Mouse (Mus musculus) forebrain, embryonic 16.5 days (tissue): ENCODE data around the gene Atp11b. TPM values are rescaled to one million over a fixed set of nuclear protein-coding genes. Genes with fewer than 3 reads are reported as not detected.

Experiments used
- ATAC-seq: fragments of 200-750 bp; cut with Nextera tagmentation; 2 replicates; pipeline ENCODE4 v1.8.0; 2017; ENCODE audit warnings: mild to moderate bottlenecking, moderate library complexity
- H3K27ac ChIP-seq: fragments of 300-500 bp; sonication (generic); 2 replicates; pipeline ENCODE4 v1.5.1; 2014; ENCODE audit warnings: low read length, control low read depth
- H3K27me3 ChIP-seq: fragments of 300-500 bp; sonication (generic); replicated peaks from 2 replicates; pipeline ENCODE4 v1.6.1; 2014; ENCODE audit warnings: low read length; ENCODE audit not compliant: control insufficient read depth, insufficient read depth
- H3K36me3 ChIP-seq: fragments of 300-500 bp; sonication (generic); 2 replicates; pipeline ENCODE4 v1.6.1; 2014; ENCODE audit not compliant: control insufficient read depth, insufficient read depth
- H3K4me1 ChIP-seq: fragments of 300-500 bp; sonication (generic); replicated peaks from 2 replicates; pipeline ENCODE4 v1.6.1; 2014; ENCODE audit warnings: low read length; ENCODE audit not compliant: control insufficient read depth, insufficient read depth
- H3K4me2 ChIP-seq: fragments of 300-500 bp; sonication (generic); 2 replicates; pipeline ENCODE4 v1.6.1; 2014; ENCODE audit warnings: mild to moderate bottlenecking, low read length, control low read depth
- H3K4me3 ChIP-seq: fragments of 300-500 bp; sonication (generic); replicated peaks from 2 replicates; pipeline ENCODE4 v1.5.1; 2014; ENCODE audit warnings: mild to moderate bottlenecking, low read length, control low read depth
- H3K9ac ChIP-seq: fragments of 300-500 bp; sonication (generic); replicated peaks from 2 replicates; pipeline ENCODE4 v1.6.1; 2014; ENCODE audit warnings: low read depth, low read length, control low read depth
- H3K9me3 ChIP-seq: fragments of 300-500 bp; sonication (generic); 2 replicates; pipeline ENCODE4 v1.6.1; 2016; ENCODE audit warnings: low read length; ENCODE audit not compliant: control insufficient read depth
- WGBS: fragments of 180-500 bp; shearing (Covaris S2); extraction: QIAGEN DNeasy Blood & Tissue Kit; methylation state at CpG from one replicate; pipeline ENCODE4 v1.1.7; 2014; 5-methylcytosine and 5-hydroxymethylcytosine counted together
- polyA plus RNA-seq: library from polyadenylated mRNA; unstranded; fragments of >200 nt; fragmentation: Nextera tagmentation; extraction: Ambion mirVana; gene quantifications from 2 replicates; pipeline ENCODE4 v1.2.1, GENCODE M21; 2015

The Atp11b gene
- polyA plus RNA-seq, 1 experiment from 2014 or later: 36.9 TPM

DNA sequence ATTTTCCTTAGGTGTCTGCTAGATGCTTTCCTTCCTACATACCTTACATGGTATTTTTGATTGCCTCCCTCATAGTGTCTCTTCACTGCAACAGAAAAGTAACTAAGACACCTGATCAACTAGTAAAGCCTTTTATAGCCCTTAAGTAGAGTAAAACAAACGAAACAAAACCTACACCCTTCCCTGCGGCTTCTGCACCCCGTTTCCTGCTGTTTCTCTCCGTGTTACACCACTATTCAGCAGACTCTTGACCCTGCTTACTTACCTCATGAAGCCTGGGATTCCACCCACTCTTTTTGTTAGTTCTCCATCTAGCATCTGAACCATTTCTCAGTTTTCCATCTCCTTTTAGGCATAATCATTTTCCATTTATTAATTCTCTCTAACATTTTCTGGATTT lies 8.8 kb downstream of the Atp11b start:
- Histone ChIP-seq H3K4me2 (no peak overlapping the region), H3K27me3 (no peaks in the 10 kb centered on the region), H3K36me3 (no peaks in the 10 kb centered on the region), H3K4me1 (no peaks in the 10 kb centered on the region), H3K9me3 (no peaks in the 10 kb centered on the region), H3K4me3 (no peak overlapping the region), H3K9ac (no peak overlapping the region), H3K27ac (no peak overlapping the region)
- ATAC-seq: no peak
- WGBS: 70% methylated on average over 4 of the region's 4 CpGs

DNA sequence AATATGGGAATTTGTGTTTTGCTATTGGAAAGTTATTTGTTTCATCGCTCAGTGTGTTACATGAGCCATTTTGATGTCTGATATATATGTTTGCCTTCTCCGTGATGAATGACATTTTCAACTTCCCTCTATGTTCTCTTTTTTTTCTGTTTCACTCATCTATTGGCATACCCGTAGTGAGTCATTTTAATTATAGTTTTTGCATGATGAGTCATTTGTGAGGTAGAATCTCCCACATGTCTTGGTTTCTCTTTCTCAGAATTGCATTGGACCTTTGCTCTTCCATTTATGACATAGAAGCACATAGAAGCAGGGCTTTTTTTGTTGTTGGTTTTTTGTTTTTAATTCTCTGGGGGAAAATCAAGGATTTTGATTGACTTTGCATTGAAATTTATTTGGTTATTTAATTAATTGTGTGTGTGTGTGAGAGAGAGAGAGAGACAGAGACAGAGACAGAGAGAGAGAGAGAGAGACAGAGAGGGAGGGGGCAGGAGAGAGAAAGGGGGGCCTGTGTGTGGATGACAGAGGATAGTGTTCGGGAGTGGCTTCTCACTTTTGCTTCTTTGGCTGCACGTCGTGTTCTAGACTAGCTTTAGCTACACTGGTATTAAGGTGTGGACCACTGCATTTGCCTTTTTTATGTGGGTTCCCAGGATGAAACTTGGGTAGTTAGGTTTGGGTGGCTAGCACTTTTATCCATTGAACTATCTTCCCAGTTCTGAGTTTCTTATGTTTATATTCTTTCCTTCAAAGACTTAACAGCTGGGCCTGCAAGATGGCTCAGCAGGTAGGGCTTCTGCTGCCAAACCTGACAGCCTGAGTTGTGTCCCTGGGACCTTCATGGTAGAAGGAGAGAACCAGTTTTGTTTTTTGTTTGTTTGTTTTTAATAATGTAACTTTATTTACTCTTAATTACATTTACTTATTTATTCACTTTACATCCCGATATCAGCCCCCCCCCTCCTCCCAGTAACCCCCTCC lies 11.0 kb downstream of the Atp11b start:
- no peak overlapping the region for H3K4me2 ChIP-seq
- no peak for ATAC-seq
- WGBS: 86% methylated on average over 7 of the region's 7 CpGs
- no peaks in the 10 kb centered on the region for H3K4me1 ChIP-seq
- H3K27ac ChIP-seq: no peak overlapping the region
- no peaks in the 10 kb centered on the region for H3K9me3 ChIP-seq
- no peaks in the 10 kb centered on the region for H3K36me3 ChIP-seq
- no peak overlapping the region for H3K4me3 ChIP-seq
- no peaks in the 10 kb centered on the region for H3K27me3 ChIP-seq
- no peak overlapping the region for H3K9ac ChIP-seq

DNA sequence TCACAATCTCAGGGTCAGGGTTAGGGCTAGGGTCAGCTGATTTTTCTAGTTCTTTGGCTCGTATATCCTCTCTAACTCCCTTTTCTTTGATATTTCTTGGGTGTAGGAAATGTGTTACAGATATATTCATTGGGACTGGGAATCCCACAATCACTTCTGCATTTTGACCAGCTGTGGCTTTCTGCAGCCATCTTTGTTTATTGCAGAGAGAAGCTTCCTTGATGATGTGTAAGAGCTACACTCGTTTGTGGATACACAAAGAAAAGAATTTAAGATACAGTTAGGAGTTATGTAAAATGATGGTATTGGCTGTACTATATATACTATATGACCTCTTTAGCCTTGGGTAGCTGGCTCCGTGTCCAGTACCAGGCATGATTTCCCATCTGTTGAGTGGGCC lies 25.8 kb downstream of the Atp11b start:
- Histone ChIP-seq H3K4me1 (no peaks in the 10 kb centered on the region), H3K9me3 (no peaks in the 10 kb centered on the region), H3K36me3 (no peaks in the 10 kb centered on the region), H3K27ac (no peak overlapping the region), H3K4me3 (no peak overlapping the region), H3K27me3 (no peaks in the 10 kb centered on the region), H3K9ac (no peak overlapping the region), H3K4me2 (no peak overlapping the region)
- ATAC-seq: no peak
- 91% methylated on average over 3 of the region's 3 CpGs for WGBS

DNA sequence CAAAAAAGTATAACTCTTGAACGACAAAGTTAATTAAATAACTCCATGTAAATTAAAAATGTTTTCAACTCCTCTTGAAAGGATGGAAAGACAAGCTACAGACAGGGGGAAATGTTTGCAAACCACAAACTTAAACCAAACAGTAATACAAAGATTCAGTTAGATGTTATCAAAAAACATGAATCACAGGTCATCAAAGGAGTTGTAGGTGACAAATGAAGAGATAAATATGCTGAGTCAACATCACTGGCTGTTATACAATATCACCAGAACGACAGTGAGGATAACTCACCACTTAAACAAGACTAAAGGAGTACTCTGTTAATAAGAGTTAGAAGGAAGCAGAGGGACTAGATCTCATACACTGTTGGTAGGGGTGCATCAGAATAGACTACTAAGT lies 48.1 kb downstream of the Atp11b start:
- H3K4me1 ChIP-seq: no peaks in the 10 kb centered on the region
- no peaks in the 10 kb centered on the region for H3K9me3 ChIP-seq
- no peak overlapping the region for H3K27ac ChIP-seq
- no peak overlapping the region for H3K4me2 ChIP-seq
- no peak for ATAC-seq
- H3K4me3 ChIP-seq: no peak overlapping the region
- H3K36me3 ChIP-seq: peaks cover 16% of the 10 kb centered on the region
- H3K27me3 ChIP-seq: no peaks in the 10 kb centered on the region
- 92% methylated on average over 2 of the region's 2 CpGs for WGBS
- no peak overlapping the region for H3K9ac ChIP-seq

GRCm38 (mm10) chr3:35819887-35820286 lies 66.0 kb downstream of the Atp11b start:
- H3K4me2 ChIP-seq: no peak overlapping the region
- no peaks in the 10 kb centered on the region for H3K27me3 ChIP-seq
- over 99% methylated on average over 3 of the region's 3 CpGs for WGBS
- H3K9ac ChIP-seq: no peak overlapping the region
- no peak overlapping the region for H3K4me3 ChIP-seq
- H3K27ac ChIP-seq: no peak overlapping the region
- no peak for ATAC-seq
- H3K36me3 ChIP-seq: 0 out of 2 replicates have a peak, but pooled peaks cover 2% of the 10 kb centered on the region
- H3K9me3 ChIP-seq: no peaks in the 10 kb centered on the region
- no peaks in the 10 kb centered on the region for H3K4me1 ChIP-seq

DNA sequence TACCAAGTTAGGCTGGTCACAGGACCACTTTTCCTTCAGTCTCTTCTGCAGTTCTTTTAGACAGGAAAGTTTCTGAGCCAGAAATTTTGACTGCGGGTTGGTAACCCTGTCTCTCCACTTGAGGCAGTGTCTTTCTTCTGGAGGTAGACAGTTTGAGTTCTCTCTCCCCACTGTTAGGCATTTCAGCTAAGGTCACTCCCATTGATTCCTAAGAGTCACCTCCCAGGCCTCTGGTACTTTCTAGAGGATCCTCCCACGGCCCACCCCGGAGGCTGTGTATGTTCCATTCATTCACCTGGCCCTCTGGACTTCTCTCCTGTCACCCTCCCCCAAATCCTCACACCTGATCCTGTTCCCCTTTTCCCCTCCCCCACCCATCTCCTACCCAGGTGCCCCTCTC lies 68.1 kb downstream of the Atp11b start:
- no peak overlapping the region for H3K9ac ChIP-seq
- no peak overlapping the region for H3K27ac ChIP-seq
- no peaks in the 10 kb centered on the region for H3K4me1 ChIP-seq
- H3K27me3 ChIP-seq: no peaks in the 10 kb centered on the region
- no peak overlapping the region for H3K4me2 ChIP-seq
- no peak overlapping the region for H3K4me3 ChIP-seq
- WGBS: 88% methylated on average over 3 of the region's 3 CpGs
- H3K36me3 ChIP-seq: 0 out of 2 replicates have a peak, but pooled peaks cover 2% of the 10 kb centered on the region
- no peaks in the 10 kb centered on the region for H3K9me3 ChIP-seq
- ATAC-seq: no peak

GRCm38 (mm10) chr3:35849326-35849725 lies 95.4 kb downstream of the Atp11b start:
- Histone ChIP-seq H3K27me3 (no peaks in the 10 kb centered on the region), H3K9ac (no peak overlapping the region), H3K27ac (no peak overlapping the region), H3K4me1 (no peaks in the 10 kb centered on the region), H3K4me2 (no peak overlapping the region), H3K4me3 (no peak overlapping the region), H3K9me3 (0 out of 2 replicates have a peak, but pooled peaks cover 3% of the 10 kb centered on the region), H3K36me3 (peaks cover 4% of the 10 kb centered on the region; the same call in 1 of the 2 replicates)
- WGBS: 96% methylated on average over 9 of the region's 9 CpGs
- ATAC-seq: no peak

DNA sequence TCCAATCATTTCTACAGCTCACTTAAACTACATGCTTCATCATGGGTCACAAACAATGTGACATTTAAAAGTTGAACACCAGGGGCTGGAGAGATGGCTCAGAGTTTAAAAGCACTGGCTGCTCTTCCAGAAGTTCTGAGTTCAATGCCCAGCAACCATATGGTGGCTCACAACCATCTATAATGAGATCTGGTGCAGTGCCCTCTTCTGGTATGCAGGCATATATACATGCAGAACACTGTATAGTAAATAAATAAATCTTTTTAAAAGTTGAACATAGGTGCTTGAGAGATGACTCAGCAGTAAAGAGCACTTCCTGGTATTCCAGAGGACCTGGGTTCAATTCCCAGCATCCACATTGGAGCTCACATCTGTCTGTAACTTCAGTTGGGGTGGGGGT lies 129.4 kb downstream of the Atp11b start:
- H3K4me1 ChIP-seq: no peaks in the 10 kb centered on the region
- no peaks in the 10 kb centered on the region for H3K27me3 ChIP-seq
- no peaks in the 10 kb centered on the region for H3K9me3 ChIP-seq
- no peak overlapping the region for H3K27ac ChIP-seq
- no peak overlapping the region for H3K4me2 ChIP-seq
- no peaks in the 10 kb centered on the region for H3K36me3 ChIP-seq
- ATAC-seq: no peak
- H3K4me3 ChIP-seq: no peak overlapping the region
- H3K9ac ChIP-seq: no peak overlapping the region

GRCm38 (mm10) chr3:35889531-35889930 lies 135.6 kb downstream of the Atp11b start:
- Histone ChIP-seq H3K9ac (no peak overlapping the region), H3K4me3 (no peak overlapping the region), H3K9me3 (no peaks in the 10 kb centered on the region), H3K27ac (no peak overlapping the region), H3K4me2 (no peak overlapping the region), H3K36me3 (peaks cover 2% of the 10 kb centered on the region; the same call in 1 of the 2 replicates), H3K27me3 (no peaks in the 10 kb centered on the region), H3K4me1 (no peaks in the 10 kb centered on the region)
- 99% methylated on average over 2 of the region's 2 CpGs for WGBS
- no peak for ATAC-seq
